Mouse (Mus musculus) frontal cortex, postnatal 14 days (tissue): ENCODE results near the gene Stub1.
"Not testable (repeated sequence)": the region's sequence is repeated elsewhere in the genome, so short reads cannot be mapped to it uniquely, and the experiment has no call there.

Experiments used
- DNase-seq, 2 experiments: peaks; one replicate each; pipeline ENCODE4 v3.0.0; 2022; ENCODE audit warnings: low spot score in 2 of 2

The Stub1 gene

DNA sequence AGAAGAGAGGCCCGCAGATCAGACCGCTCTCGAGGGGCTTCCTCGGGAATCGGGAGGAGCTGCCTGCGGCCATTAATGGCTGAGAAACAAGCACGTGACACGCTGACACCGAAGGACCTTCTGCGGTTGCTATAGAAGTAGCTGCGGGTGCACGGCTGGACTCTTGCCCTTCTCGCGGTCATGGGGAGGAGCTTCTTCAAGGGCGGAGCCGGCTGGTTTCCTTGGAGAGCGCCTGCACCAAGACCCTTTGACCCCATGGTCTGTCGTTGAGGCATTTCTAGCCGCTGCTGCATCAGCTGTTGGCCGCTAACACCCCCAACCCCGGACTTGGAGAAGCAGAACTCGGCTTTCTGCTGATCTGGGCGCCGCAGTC lies at the start of gene Stub1:
Stub1 (minus strand) TSS at position 114 of the 373 bp plus-strand sequence.
- DNase-seq, result peak in 1 of 2 experiments; percentile 88

DNA sequence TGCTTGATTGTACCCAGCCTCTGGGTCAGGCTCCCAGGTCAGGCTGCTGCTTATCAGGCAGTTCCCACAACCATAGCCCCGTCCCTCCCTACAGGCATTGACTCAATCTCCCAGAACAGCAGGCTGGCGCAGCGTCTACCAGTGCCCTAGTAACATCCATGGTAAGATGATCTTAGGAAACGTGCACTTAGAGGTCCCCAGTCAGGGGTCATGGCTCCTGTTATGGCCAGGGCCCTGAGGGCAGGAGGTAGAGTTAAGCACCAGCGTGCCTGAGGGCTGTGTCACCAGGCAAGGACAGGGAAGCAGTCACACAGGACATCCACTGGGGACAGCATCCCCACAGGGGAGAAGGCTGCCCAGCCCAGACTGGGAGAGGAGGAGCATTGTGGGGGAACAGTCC lies 49.1 kb upstream of the Stub1 start:
- no peak for DNase-seq

DNA sequence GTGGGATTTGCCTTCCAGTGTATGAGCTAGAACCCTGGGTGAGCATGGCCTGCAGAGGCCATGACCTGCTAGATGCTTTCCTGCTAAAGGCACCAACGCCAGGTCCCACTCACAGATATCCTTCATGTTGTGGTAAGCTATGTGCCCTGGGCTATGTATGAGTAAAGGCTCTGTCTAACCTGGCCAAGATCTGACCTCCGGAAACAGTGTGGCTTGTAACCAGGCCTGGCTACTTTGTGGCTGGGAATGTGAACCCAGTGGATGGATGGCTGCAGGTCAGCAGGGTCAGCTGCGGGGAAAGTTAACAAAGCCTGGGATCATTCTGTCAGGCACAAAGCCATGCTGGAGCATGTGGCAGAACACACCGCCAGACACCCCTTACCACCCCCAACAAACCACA lies 48.5 kb upstream of the Stub1 start:
- DNase-seq, result no peak

DNA sequence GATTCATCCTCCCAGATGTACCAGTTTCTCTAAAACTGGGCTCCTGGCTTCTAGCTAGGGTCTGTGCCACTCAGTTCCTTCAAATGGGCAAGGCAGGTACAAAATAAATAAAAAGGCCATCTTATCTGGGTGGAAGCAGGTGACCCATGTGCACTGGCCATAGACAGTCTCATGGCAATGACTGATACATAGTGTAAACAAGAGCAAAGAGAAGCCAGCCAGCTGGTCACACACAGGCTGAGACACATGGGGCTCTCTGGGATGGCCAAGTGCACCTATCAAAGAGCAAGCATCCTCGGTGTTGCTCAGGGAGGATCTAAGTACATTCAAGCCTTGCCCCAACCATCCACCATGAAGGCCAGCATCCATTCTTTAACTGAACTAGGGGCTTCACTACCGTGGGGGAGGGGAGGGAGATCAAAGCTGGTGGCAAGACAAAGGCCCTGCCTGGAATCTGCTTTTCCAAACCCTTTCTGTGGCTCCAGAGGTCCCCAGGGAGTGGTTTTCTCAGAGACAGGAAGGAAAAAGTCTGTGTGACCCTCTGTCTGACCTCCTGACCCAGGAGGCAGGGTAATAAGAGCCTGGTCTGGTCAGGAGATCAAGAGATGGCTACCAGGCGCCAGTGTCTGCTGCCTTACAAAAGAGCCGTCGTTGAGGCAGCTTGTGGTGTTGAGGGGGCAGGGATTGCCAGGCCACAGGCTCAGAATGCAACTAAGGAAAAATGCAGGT lies 47.9 kb upstream of the Stub1 start:
- DNase-seq, result no peak

DNA sequence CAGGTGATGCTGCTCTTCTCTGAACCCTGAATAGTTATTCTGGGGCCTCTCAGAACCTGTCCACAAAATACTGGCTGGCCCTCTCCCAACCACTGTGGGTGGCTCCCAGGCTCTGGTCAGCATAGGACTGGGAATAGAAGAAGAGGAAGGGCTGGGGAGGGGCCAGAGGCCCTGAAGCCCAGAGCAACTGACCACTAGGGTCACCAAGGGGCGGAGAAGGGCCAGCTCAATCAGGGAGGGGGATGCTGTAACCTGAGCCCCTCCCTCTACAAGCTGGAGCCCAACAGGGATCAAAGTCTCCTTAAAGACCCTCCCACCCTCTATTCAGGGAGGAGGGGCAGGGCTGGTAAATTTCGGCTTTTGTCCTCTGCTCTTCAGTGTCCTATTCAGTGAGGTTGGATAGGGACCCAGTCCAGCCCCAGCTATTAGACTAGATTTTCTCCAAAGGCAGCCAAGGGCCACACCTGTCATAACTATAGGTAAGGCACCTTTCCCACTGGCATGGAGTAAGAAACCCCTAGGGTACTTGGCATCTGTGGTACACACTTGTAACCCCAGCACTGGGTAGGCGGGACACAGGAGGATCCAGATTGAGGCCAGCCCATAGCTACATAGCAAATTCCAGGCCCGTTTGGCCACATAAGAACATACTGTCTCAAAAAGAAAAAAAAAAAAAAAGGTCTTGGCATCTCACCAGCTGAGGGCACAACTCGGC lies 47.1 kb upstream of the Stub1 start, which contains the start of gene Wfikkn1:
Wfikkn1 (minus strand) TSS at position 663 of the 715 bp plus-strand sequence.
- no peak for DNase-seq

DNA sequence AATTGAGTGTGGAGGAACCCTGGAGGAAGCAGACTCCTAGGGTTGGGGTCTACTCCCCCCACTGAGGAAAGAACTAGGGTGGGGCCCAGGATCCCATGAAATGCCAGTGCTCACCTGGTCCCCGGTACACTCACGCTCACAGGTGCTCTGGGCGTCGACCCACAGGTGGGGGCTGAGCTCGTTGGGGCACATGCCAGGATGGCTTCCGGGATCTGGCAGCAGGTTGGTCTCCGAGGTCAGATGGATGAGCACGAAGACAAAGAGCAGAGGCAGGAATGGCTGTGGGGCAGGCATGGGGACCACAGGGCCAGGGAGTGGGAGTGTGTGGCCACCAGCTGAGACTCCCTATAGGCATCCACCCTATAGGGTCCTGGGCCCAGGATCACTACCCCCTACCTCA lies 46.5 kb upstream of the Stub1 start:
- no peak for DNase-seq

DNA sequence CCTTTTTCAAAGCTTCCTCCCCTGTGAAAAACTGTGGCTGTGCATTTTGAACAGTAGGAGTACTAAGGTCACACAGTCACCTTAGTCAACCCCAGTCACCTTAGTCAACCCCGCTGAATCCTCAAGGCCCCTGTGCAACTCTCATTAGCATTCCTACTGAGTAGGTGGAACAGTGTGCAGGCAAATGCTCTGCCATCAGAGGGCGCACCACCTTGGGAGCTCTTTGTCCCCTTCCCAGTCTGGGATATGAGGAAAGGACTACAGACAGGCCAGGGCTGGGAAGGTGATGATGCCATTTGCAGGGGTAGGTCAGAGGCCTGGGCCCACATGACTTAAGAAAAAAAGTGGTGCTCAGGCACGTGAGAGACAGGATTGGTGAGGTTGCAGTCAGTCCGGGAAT lies 46.1 kb upstream of the Stub1 start:
- no peak for DNase-seq

DNA sequence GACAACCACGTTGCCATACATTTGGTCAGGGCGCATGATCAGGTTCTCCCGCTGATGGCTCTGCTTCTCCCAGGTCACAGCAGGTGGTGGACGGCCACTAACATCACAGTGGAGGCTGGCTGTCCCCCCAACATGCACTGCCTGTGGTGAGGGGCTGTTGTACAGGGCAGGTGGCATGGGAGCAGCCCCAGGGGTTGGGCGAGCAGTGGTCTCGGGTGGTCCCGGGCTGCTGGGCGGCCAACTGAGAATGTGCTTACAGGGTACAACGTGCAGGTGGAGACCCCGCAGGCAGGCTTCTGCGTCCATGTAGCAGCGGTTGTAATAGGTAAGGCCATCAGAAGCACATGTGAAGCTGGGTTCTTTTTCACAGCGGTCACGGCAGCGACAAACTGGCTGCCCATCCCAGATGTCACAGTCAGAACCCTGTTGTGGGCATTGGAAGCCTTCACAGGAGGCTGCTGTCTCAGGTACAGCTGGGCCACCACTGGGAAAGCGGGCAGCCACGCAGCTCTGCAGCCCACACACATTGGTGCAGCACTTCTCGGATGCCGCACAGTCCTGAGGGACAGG lies 45.5 kb upstream of the Stub1 start:
- DNase-seq, result no peak

DNA sequence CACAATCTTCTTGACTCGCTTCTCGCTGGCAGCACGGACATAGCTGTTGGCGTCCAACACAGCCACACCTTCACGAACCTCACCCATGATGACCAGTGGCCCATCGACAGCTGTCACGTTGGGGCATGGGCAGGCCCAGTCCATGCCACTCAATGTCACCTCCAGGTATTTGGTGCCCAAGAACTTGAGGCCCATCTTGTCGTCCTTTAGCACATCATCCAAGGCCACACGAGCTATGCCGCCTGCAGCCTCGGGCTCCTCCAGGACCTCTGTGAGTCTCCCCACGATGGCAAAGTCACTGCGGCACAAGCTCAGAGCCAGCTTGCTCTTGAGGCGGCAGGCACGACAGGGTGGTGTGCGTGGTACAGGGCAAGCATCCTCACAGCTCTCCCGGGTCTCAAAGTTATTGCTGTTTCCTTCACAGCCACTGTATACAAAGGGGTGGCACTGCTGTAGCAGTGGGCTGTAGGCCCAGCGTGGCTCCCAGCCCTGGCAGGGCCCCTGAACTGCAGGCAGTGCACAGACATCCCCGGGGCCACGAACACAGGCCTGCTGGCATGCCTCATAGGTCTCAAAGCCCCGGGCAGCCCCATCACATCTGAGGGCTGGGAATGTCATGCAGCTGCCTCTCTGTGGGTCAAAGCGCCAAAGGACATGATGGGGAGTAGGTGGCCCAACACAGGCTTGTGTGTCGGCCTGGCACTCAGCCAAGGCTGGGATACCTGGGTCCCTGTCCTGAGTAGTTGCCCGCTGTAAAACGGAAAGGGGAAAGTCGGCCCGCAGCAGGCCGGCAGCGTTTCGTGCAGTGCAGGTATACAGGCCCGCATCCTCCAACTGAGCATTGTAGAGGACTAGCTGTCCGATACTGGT lies 44.8 kb upstream of the Stub1 start:
- no peak for DNase-seq

DNA sequence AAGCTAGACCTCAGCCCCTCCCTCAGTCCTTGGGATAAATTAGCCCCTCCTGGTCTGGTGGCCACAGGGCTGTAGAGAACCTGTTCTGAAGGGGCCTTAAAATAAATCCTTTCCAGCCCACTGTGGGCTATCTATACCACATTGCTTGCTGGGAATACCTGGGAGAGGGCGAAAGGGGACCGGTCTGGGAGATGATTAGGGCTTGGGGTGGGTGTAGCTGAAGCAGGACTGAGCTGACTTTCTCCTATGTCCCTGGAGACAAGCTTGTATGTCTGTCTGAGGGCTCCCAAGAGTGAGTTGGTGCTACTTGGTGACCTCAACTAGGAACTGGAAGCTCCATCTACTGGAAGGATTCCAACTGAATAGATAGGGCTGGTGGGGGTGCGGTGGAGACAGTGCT lies 43.8 kb upstream of the Stub1 start:
- DNase-seq, result no peak

DNA sequence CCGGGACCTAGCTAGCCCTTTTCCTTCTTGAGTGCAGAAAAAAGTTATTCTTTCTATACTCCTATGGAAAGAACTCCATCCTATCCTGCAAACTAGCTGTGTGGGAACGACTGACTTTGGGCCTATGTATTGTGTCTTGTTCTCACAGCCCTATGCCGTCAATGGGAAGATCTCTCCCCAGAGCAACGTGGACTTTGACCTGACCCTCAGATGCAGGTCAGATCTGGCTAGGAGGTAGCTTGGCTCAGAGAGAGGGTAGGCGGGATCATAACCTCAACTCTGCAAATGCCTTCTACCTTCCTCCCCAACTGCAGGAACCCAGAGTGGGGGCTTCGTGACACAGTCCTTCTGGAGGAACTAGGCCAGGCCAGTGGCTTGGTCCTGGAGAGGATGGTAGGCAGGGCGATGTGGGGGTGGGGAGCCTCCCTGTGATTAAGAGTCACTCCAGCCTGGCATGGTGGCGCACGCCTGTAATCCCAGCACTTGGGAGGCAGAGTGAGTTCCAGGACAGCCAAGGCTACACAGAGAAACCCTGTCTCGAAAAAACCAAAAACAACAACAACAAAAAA lies 43.2 kb upstream of the Stub1 start:
- DNase-seq, result no peak

DNA sequence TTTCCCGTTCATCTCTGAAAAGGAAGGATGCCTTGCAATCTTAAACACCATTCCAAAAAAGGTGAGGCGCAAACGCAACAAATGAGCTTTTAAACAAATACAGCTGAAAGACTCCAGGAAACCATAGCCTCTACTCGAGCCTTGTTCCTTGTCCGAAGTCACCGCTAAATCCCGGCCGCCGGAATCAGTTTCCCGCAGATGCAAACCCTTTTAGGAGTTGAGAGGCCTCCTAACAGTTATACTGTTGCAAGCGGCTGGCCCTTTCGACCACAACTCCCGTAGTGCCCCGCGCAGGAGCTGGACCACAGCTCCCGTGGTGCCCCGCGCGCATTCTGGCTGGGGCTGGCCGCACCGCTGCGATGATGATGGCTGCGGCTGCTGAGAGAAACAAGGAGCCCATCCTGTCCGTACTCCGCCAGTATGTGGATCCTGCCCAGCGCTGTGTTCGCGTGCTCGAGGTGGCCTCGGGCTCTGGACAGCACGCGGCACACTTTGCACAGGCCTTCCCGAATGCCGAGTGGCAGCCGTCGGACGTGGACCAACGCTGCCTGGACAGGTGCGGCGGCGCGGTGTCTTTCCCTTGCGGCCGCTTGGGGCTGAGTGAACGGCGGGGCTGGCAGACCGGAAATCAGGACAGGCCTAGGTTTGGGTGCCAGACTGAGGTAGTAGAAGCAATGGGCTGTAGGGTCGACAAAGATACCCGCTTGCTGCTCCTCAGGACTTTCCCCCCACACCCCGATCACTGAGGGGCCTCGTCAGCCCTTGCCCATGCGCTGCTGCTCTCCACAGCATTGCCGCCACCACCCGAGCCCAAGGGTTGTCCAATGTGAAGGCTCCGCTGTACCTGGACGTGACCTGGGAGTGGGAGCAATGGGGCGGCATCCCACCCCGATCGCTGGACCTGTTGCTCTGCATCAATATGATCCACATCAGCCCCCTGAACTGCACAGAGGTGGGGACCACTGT lies 42.2 kb upstream of the Stub1 start:
- DNase-seq, result peak; percentile 84 to 88

DNA sequence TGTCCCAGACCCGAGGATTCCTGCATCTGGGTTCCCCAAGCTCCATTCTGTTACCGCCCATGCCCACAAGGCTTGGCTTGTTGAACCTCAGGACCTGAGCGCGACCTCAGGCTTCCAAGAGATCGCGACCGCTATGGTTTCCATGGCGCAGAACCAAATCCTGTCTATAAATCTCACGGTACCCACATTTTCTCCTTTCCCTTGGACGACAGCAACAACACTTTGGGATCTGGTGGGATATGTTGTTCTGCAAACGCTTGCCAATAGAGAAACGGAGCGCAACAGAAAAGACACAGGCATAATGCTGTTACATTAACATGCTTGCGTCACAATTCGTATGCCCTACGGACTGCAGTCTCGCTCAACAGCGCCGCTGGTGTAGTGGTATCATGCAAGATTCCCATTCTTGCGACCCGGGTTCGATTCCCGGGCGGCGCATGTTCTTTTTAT lies 41.5 kb upstream of the Stub1 start, which contains the start of gene Mettl26:
Mettl26 (plus strand) TSS at position 354 of the 450 bp plus-strand sequence.
- peak; percentile 93 to 100 for DNase-seq

DNA sequence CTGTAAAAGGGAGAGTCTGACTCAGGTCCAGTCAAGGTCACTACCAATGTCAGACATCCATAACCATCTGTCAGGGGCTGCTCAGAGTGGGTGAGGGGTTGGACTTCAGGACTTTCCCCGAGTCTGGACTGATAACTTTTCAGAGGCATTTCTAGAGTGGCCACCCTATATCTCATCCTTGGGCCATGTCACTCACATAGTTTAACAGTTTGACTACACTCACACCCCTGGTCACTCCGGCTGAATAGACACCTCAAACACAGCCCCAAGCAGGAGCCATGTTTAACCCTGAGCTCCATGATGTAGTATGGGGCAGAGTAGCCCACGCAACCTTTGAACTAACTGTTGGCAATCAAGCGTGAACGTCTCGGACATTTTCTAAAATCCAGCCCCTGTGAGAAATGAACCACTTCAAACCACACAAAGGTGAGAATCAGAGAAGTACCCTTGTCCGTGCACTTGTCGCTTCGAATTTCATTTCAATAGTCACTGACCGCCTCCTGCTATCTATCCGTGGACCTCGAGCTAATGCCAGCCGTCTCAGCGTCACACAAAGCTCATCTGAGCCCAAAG lies 41.0 kb upstream of the Stub1 start:
- no peak for DNase-seq

DNA sequence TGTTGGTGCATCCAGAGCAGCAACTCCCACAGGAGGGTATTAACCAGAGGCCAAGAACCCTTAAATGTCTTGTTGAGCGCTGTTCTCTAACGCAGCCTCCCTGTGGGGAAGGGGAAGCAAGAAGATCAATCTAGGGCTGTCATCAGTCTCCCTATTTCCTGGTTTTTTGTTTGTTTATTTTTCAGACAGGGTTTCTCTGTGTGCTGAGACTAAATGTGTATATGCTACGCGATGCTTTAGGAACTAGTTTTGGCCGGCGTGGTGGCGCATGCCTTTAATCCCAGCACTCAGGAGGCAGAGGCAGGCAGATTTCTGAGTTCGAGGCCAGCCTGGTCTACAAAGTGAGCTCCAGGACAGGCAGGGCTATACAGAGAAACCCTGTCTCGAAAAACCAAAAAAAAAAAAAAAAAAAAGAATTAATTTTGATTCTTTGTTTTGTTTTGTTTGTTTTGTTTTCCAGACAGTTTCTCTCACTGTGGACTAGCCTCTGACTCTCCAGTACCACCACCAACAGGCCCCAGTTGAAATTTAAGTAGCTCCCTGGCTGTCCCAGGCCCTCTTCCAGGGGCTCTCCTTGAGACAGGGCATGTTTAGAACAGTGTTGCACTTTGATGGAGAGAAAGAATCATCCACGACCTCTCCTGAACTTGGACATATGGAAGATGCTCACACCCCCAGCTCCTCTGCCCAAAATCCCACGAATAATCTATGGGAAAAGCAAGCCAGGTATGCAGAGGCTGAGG lies 40.4 kb upstream of the Stub1 start:
- no peak for DNase-seq

DNA sequence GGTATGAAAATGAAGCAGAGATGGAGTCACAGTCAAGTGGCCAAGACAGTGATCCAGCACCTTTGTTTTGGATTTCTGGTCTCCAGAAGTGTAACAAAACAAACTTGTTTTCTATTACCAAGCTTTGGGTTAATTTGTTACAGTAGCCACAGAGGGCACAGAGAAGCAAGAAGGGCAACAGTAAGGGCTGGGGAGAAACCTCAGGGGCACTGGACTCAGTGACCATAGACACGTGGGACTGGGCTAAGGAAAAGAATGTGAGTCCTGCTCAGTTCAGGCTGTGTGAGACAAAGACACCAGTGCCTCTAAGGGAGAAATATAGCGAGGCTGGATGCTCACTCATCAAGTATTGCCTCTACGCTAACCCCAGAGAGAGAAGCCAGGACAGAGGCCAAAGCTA lies 39.5 kb upstream of the Stub1 start:
- DNase-seq, result no peak

DNA sequence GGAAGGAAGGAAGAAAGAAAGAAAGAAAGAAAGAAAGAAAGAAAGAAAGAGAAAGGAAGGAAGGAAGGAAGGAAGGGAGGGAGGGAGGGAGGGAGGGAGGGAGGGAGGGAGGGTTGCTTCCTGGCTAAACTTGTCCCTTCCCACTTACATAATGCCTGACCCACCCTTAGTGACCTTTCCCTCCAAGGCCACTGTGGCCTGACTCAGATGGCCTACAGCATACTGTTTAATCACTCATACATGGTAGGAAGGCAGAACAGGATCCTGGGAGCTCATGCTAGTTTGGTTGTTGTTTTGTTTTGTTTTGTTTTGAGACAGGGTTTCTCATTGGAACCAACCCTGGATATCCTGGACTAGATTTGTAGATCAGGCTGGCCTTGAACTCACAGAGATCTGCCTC lies 38.4 kb upstream of the Stub1 start:
- not testable (repeated sequence) for DNase-seq

DNA sequence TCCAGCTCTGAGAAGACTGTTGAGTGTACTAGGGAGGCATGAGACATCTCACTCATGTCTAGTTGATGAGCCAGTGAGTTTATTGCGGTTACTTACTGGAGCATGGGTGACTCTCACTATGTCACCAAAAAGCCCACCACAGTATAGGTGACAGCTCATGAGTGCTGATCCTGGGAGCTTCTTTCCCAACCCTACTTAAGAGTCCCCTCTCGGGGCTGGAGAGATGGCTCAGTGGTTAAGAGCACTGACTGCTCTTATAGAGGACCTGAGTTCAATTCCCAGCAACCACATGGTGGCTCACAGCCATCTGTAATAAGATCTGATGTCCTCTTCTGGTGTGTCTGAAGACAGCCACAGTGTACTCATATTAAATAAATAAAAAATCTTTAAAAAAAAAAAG lies 36.8 kb upstream of the Stub1 start:
- no peak for DNase-seq

DNA sequence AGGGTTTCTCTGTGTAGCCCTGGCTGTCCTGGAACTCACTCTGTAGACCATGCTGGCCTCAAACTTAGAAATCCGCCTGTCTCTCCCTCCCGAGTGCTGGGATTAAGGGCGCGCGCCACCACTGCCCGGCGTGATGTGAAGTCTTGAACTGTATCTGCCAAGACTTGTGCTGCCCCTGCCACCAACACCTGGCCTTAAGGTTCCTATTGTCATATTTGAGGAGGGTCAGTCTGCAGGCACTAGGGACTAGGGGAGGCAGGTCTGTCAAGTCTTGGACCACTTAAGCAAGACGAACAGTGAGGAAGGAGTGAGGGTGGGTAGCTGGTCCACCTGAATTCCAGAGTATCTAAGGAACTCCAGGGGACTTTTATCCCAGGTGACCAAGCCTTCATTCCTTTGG lies 36.3 kb upstream of the Stub1 start:
- no peak for DNase-seq
